Mouse (Mus musculus) erythroblast, embryonic 14.5 days (primary cell): ENCODE data around the gene Pafah1b3.

Experiments
- GATA1 ChIP-seq: IDR thresholded peaks from 2 replicates; pipeline ENCODE4 v1.6.1; 2012; ENCODE audit warnings: low read length, inconsistent platforms, mixed read lengths
- TAL1 ChIP-seq: IDR thresholded peaks from 3 replicates; pipeline ENCODE4 v1.6.1; 2012; ENCODE audit warnings: low read length, inconsistent platforms, mixed read lengths

GRCm38 (mm10) chr7:25286989-25287388, 10.8 kb downstream of the Pafah1b3 start:
- TF ChIP-seq TAL1 = no peak
- no peak for TF ChIP-seq GATA1
